Mouse (Mus musculus) liver, embryonic 14 days (tissue): ENCODE results near the gene Htra1. TPM values are rescaled to one million over a fixed set of nuclear protein-coding genes. Genes with fewer than 3 reads are reported as not detected.

Experiments
- polyA plus RNA-seq: library from polyadenylated mRNA; depleted of rRNA; stranded (reverse); fragments of >200 nt; gene quantifications from 2 replicates; pipeline ENCODE4 v1.2.3, GENCODE M21; 2012; rRNA removed

Htra1 gene
- polyA plus RNA-seq = 0.16 and 1.5 TPM in 2 replicates

DNA sequence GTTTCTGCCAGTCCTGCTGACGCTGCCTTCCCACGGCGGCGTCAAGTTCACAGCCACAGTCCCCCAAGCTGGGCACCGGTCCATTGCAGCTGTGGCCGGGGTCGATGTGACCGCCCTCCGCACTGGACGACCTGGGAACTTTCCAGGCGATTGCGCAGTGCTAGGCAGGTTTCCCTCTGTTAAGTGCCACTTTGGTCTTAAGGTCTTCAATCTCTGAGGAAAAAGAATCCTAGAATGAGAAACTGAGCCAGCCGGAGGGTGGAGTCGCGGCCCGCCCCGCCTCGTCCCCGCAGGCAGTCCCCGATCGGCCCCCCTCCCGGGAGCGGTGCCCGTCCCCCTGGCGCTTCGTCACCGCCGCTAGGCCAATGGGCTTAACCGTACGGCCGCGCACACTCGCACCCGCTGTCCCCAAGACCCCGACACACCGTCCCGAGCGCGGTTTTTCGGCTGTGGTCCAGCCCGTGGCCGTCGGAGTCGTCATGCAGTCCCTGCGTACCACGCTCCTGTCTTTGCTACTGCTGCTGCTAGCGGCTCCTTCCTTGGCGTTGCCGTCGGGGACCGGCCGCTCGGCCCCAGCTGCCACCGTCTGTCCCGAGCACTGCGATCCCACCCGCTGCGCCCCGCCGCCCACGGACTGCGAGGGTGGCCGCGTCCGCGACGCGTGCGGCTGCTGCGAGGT is at the start of gene Htra1:
Htra1 (plus strand) TSS at position 319 of the 679 bp plus-strand sequence.

GRCm38 (mm10) chr7:131031755-131032154 is 95.8 kb downstream of the Htra1 start, which contains the start of gene Dmbt1:
Gene Dmbt1 (plus strand): TSS chr7:131032053.

Other genes with a start within 250 kb of the Htra1 start
- not detected in 2 replicates for gene Btbd16, start 162.0 kb upstream of the Htra1 start, polyA plus RNA-seq
- gene Plekha1, start 70.4 kb upstream of the Htra1 start, polyA plus RNA-seq = 7.6 and 8.1 TPM in 2 replicates
- gene Dmbt1, start 95.9 kb downstream of the Htra1 start, polyA plus RNA-seq = not detected in 2 replicates
- not detected in 2 replicates for gene 4933402N03Rik, start 210.2 kb downstream of the Htra1 start, polyA plus RNA-seq
- gene 5430419D17Rik, start 238.3 kb downstream of the Htra1 start, polyA plus RNA-seq = not detected in 2 replicates